26 mouse cellular contexts compared by ENCODE assay signal in the genomic region with DNA sequence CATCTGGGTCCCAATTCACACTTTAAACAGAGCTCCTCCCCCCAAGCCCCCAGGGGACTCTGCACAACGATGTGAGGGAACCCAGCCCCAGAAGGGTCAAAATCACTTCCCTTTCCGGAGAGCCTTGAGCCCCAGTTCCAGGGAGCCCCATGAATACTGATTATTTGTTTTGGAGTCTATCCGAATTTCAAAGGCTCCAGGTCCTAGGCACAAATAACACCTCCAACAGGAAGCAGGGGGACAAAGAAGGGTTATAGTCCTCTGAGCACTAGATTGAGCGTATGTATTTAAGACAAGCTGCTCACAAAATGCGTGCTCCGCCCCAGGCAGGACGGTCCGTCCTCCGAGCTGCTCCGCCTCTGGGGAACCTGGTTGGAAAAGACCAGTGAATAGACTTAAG.
"Had no signal": no experiment of that assay in that cellular context is flagged by ENCODE, and none has a peak within 500 bp of the region (broad histone marks: within the 10 kb centered on the region; RNA-seq: fewer than 3 reads in every experiment).

No protein-coding gene starts in this region.

- DNase-seq: cerebellum, postnatal 10 days; cerebellum, postnatal 14 days; cerebellum, postnatal 25 days; cerebellum, postnatal 36 days; embryo, embryonic 11 days; forebrain, postnatal 0 days; gastrocnemius, adult 2 months; gastrocnemius, postnatal 10 days; gastrocnemius, postnatal 14 days; gastrocnemius, postnatal 25 days; gastrocnemius, postnatal 36 days; heart, adult 11 months; heart, adult 18-20 months; heart, adult 2 months had no signal

- H3K36me3 ChIP-seq: embryonic facial prominence, embryonic 10.5 days; embryonic facial prominence, embryonic 12.5 days; embryonic facial prominence, embryonic 13.5 days; embryonic facial prominence, embryonic 15.5 days; forebrain, embryonic 10.5 days; forebrain, embryonic 12.5 days; forebrain, embryonic 15.5 days; heart, embryonic 10.5 days had no signal

- H3K9ac ChIP-seq: embryonic facial prominence, embryonic 12.5 days; embryonic facial prominence, embryonic 13.5 days; embryonic facial prominence, embryonic 15.5 days; forebrain, embryonic 12.5 days; forebrain, embryonic 13.5 days; forebrain, embryonic 15.5 days; forebrain, postnatal 0 days had no signal

- H3K27me3 ChIP-seq: embryonic facial prominence, embryonic 12.5 days; embryonic facial prominence, embryonic 13.5 days; embryonic facial prominence, embryonic 15.5 days; forebrain, embryonic 12.5 days; forebrain, embryonic 13.5 days; forebrain, embryonic 15.5 days had no signal

- H3K4me3 ChIP-seq: embryonic facial prominence, embryonic 10.5 days; embryonic facial prominence, embryonic 12.5 days; embryonic facial prominence, embryonic 13.5 days; embryonic facial prominence, embryonic 15.5 days; erythroblast, embryonic 14.5 days; forebrain, embryonic 10.5 days; forebrain, embryonic 12.5 days; forebrain, embryonic 13.5 days; forebrain, embryonic 15.5 days; gastrocnemius, adult 2 months; heart, adult 2 months; heart, embryonic 10.5 days had no signal

- H3K4me2 ChIP-seq: embryonic facial prominence, embryonic 12.5 days; embryonic facial prominence, embryonic 13.5 days; embryonic facial prominence, embryonic 15.5 days; forebrain, embryonic 12.5 days; forebrain, embryonic 13.5 days; forebrain, embryonic 15.5 days had no signal

- H3K4me1 ChIP-seq: embryonic facial prominence, embryonic 10.5 days; embryonic facial prominence, embryonic 12.5 days; embryonic facial prominence, embryonic 13.5 days; embryonic facial prominence, embryonic 15.5 days; forebrain, embryonic 10.5 days; forebrain, embryonic 12.5 days; forebrain, embryonic 13.5 days; forebrain, embryonic 15.5 days; heart, embryonic 10.5 days had no signal

- H3K27ac ChIP-seq: embryonic facial prominence, embryonic 10.5 days; embryonic facial prominence, embryonic 12.5 days; embryonic facial prominence, embryonic 13.5 days; embryonic facial prominence, embryonic 15.5 days; forebrain, embryonic 10.5 days; forebrain, embryonic 12.5 days; forebrain, embryonic 13.5 days; forebrain, embryonic 15.5 days; gastrocnemius, adult 2 months; heart, adult 2 months; heart, embryonic 10.5 days had no signal

- ATAC-seq: forebrain, embryonic 13.5 days; forebrain, embryonic 14.5 days; forebrain, embryonic 15.5 days; forebrain, embryonic 16.5 days; forebrain, postnatal 0 days had no signal

- H3K9me3 ChIP-seq: embryonic facial prominence, embryonic 10.5 days; embryonic facial prominence, embryonic 12.5 days; embryonic facial prominence, embryonic 13.5 days; embryonic facial prominence, embryonic 15.5 days; forebrain, embryonic 12.5 days; forebrain, embryonic 13.5 days; forebrain, embryonic 15.5 days; heart, embryonic 10.5 days had no signal
